Mouse (Mus musculus): ENCODE measurements at regions not wholly inside any gene's neighbourhood (a gene's known extent, or its start where the extent isn't known, plus 50 kb on each side); places are given as distances from the start of the nearest gene placed in this dataset.

- in situ Hi-C loops (cut with MboI, MseI), result no loop called here
These were observed 66.2 kb downstream of the Car2 start for GRCm38 (mm10) chr3:14952169-14952729.

GRCm38 (mm10) chr3:14952951-14953350, 66.9 kb downstream of the Car2 start:
- in situ Hi-C loops (cut with MboI, MseI), result no loop called here

GRCm38 (mm10) chr3:14957481-14957880, 71.4 kb downstream of the Car2 start:
- in situ Hi-C loops (cut with MboI, MseI), result no loop called here

GRCm38 (mm10) chr3:14958277-14958676, 72.2 kb downstream of the Car2 start:
- in situ Hi-C loops (cut with MboI, MseI), result no loop called here

- in situ Hi-C loops (cut with MboI, MseI), result no loop called here
These were observed 73.5 kb downstream of the Car2 start for GRCm38 (mm10) chr3:14959586-14959985.

- in situ Hi-C loops (cut with MboI, MseI), result no loop called here
These were observed 78.7 kb downstream of the Car2 start for GRCm38 (mm10) chr3:14964795-14965194.

- in situ Hi-C loops (cut with MboI, MseI), result no loop called here
These were observed 79.5 kb downstream of the Car2 start for GRCm38 (mm10) chr3:14965438-14966044.

- in situ Hi-C loops (cut with MboI, MseI), result no loop called here
These were observed 81.2 kb downstream of the Car2 start for GRCm38 (mm10) chr3:14967235-14967634.

- in situ Hi-C loops (cut with MboI, MseI), result no loop called here
These were observed 82.3 kb downstream of the Car2 start for GRCm38 (mm10) chr3:14968345-14968744.

GRCm38 (mm10) chr3:14969698-14970097, 83.6 kb downstream of the Car2 start:
- in situ Hi-C loops (cut with MboI, MseI), result loop anchor here (10.0 kb wide), 1 partner anchor 65 kb away; no protein-coding TSS in a partner anchor

GRCm38 (mm10) chr3:14971647-14972046, 85.6 kb downstream of the Car2 start:
- in situ Hi-C loops (cut with MboI, MseI), result loop anchor here (10.0 kb wide), 1 partner anchor 67 kb away; no protein-coding TSS in a partner anchor

GRCm38 (mm10) chr3:14974758-14975157, 88.7 kb downstream of the Car2 start:
- in situ Hi-C loops (cut with MboI, MseI), result loop anchor here (10.0 kb wide), 1 partner anchor 70 kb away; no protein-coding TSS in a partner anchor

GRCm38 (mm10) chr3:14975203-14975602, 89.1 kb downstream of the Car2 start:
- in situ Hi-C loops (cut with MboI, MseI), result loop anchor here (10.0 kb wide), 1 partner anchor 70 kb away; no protein-coding TSS in a partner anchor

GRCm38 (mm10) chr3:14979116-14979613, 93.1 kb downstream of the Car2 start:
- in situ Hi-C loops (cut with MboI, MseI), result loop anchor here (10.0 kb wide), 1 partner anchor 74 kb away; no protein-coding TSS in a partner anchor

- in situ Hi-C loops (cut with MboI, MseI), result no loop called here
These were observed 103.6 kb downstream of the Car2 start for GRCm38 (mm10) chr3:14989635-14990034.

GRCm38 (mm10) chr3:14993936-14994335, 107.9 kb downstream of the Car2 start:
- in situ Hi-C loops (cut with MboI, MseI), result no loop called here

GRCm38 (mm10) chr3:14997241-14997640, 111.2 kb downstream of the Car2 start:
- in situ Hi-C loops (cut with MboI, MseI), result no loop called here

GRCm38 (mm10) chr3:14998521-14998920, 112.4 kb downstream of the Car2 start:
- in situ Hi-C loops (cut with MboI, MseI), result no loop called here

- in situ Hi-C loops (cut with MboI, MseI), result no loop called here
These were observed 113.3 kb downstream of the Car2 start for GRCm38 (mm10) chr3:14999411-14999810.

GRCm38 (mm10) chr3:14999914-15000313, 113.8 kb downstream of the Car2 start:
- in situ Hi-C loops (cut with MboI, MseI), result loop anchor here (5.0 to 10.0 kb wide), 2 partner anchors 103 to 385 kb away; partner anchors contain the start of gene 1810022K09Rik

GRCm38 (mm10) chr3:15000657-15001056, 114.6 kb downstream of the Car2 start:
- in situ Hi-C loops (cut with MboI, MseI), result loop anchor here (5.0 to 10.0 kb wide), 2 partner anchors 103 to 386 kb away; partner anchors contain the start of gene 1810022K09Rik

GRCm38 (mm10) chr3:15007821-15008220, 121.7 kb downstream of the Car2 start:
- in situ Hi-C loops (cut with MboI, MseI), result loop anchor here (10.0 kb wide), 1 partner anchor 393 kb away; the partner anchor contains the start of gene 1810022K09Rik

GRCm38 (mm10) chr3:15008501-15008900, 122.4 kb downstream of the Car2 start:
- in situ Hi-C loops (cut with MboI, MseI), result loop anchor here (10.0 kb wide), 1 partner anchor 394 kb away; the partner anchor contains the start of gene 1810022K09Rik
